Mouse (Mus musculus) kidney, postnatal 36 days (tissue): ENCODE measurements around the gene Neurog1.

Experiments
- DNase-seq, 2 experiments: peaks; one replicate each; pipeline ENCODE4 v3.0.0; 2021 to 2022; ENCODE audit warnings: mixed read lengths in 2 of 2

The Neurog1 gene

GRCm38 (mm10) chr13:56257469-56258153 lies 5.6 kb upstream of the Neurog1 start:
- DNase-seq, result no peak

DNA sequence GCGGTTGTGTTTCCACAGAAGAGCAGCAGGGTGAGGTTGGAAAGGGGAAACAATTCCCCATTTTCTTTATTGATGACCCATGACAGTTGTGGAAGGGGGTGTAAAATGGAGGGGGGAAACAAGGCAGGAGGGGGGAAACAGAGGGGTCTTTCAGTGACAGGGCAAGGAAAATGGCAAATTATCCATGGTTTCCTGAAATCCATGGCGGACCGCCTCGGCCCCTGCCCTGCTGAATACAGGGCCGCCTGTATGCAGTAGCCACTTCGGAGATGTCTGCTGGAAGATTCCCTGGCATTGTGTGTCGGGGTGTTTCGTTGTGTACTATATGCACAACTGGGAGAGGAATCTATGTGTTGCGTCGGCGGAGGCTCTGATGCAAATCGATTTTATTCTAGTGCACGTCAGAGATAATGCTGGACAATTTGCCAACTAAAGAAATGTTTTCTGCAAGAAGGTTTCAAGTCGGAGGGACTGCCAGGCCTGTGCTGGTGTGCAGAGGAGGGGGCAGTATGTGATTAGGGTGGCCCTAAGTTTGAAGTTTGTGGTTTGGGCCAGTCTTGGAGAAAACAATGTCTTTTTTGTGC lies 4.8 kb upstream of the Neurog1 start:
- no peak for DNase-seq

DNA sequence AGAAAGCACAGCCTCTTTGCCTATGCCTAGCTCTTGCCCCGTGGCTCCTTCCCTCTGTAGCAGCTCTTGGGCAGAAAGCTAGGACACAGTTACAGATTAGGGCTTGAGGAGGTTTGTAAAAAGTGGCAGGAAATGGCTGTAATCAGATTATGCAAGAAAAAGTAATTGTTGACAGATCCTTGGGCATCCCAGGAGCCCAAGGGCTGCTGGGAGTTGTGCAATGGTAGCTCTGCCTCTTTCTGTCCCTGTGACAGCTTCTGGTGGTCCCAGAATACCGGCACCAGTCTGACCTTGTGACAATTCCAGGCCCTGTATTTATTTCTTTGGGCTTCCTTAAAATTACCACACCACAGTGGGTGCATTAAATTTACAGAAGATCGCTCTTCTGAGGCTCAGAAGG lies 1.4 kb upstream of the Neurog1 start:
- DNase-seq, result no peak

DNA sequence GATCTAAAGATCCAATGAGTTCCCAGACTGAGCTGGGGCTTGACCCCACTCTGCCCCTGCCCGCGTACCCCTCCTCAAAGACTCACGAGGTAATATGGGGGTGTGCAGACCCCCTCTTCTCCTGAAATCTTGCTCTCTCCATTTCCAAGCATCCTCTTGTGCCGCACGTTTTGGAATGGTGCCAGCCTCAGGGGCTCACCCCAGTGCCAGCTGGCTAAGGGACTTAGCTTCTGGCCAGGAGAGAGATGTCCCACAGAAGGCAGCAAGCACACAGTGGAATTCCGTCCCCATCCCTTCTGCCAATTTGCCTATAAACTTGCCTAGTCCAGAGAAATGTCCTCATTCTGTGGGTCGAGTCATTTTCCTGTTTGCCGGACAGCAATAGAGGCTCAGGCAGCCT lies 820 bp upstream of the Neurog1 start:
- DNase-seq, result no peak

DNA sequence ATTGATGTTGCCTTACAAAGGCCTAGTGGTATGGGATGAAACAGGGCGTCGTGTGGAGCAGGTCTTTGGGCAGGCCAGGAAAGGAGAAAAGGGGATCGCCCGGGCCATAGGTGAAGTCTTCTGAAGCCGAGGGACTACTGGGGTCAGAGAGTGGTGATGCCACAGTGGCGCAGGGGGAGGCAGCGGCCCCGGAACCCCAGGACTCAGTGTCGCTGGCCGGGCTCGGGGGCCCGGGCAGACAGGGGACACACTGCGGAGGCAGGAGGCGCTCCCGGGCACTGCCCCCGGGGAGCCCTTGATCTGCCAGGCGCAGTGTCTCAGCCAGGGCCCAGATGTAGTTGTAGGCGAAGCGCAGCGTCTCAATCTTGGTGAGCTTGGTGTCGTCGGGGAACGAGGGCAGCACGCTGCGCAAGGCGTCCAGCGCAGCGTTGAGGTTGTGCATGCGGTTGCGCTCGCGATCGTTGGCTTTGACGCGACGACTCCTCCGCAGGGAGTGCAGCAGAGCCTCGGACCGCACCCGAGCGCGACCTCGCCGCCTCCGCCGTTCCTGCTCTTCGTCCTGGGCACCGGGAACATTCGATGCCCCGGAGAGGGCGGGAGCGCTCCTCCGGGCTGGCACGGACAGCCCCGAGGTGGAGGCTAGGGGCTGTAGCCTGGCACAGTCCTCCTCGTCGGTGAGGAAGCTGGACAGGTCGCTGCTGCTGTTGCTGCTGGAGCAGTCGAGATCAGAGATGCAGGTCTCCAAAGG lies 613 bp downstream of the Neurog1 start:
- no peak for DNase-seq

GRCm38 (mm10) chr13:56250551-56251161 lies 1.3 kb downstream of the Neurog1 start:
- DNase-seq, result no peak

DNA sequence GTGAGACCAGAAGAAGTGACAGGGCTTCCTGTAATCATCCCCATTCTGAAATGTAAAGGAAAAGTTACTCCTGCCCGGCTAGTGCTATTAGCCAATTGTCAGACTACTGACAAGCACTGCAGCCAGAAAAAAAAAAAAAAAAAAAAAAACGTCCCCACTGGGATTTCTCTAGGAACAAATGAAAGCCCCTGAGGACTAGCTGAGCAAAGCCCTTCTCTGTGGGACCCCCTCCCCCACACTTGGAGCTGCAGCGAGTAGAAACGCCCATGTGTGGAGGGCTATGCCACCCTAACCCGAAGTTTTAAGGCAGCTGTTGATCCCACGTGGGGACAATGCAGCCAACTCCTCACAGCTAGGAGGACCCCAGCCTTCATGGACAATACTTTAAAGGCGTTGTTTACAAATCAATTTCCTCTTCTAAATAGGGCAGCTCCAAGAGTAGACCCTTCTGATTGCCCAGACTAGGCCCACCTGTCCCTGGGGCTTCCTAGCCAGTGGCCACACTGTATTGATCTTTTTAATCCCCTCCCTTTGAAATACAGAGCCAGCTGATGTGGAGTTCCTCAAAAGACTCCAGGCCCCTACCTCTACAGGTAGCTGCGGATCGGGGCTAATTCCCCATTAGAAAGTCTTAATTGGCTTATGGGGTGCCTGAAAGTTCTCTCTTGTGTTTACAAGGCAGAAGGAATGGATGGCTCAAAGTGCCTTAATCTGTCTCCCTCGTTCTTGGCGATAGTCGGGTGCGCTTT lies 2.2 kb downstream of the Neurog1 start:
- no peak for DNase-seq

- no peak for DNase-seq
These were observed 8.9 kb downstream of the Neurog1 start for GRCm38 (mm10) chr13:56243104-56243503.

DNA sequence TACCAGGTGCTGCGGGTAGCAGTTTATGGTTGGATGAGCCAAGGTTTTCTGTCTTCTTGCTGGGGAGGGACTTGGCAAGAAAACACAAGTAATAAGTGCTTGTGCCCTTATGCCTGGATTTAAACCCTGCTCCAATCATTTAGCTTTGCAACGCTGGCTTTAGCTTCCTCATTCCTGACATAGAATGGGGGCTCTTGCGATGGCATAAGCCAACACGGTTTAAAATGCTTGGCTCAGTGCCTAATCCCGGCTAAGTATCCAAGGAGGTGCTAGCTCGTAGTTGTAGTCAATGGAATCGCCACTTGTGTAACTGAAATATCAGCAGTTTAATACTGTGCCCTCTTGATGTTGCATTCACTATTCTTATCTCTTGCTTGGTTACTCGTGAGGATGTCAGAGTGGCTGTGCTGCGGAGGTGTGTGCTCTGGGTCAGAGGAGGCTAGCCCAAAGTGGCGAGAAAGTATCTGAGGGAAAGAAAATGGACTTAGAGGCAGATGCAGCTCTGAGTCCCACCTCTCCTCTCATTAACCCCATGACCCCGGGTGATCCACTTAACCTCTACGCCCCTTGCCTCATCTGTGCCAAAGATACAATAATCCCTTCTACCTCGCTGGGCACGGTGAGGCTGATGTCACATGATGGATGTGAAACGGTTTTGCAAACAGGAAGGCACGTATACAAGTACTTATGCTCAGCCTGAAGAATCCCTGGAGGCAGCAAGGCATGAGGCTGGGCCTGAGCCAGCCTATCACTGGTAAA lies 11.8 kb downstream of the Neurog1 start:
- DNase-seq, result no peak

DNA sequence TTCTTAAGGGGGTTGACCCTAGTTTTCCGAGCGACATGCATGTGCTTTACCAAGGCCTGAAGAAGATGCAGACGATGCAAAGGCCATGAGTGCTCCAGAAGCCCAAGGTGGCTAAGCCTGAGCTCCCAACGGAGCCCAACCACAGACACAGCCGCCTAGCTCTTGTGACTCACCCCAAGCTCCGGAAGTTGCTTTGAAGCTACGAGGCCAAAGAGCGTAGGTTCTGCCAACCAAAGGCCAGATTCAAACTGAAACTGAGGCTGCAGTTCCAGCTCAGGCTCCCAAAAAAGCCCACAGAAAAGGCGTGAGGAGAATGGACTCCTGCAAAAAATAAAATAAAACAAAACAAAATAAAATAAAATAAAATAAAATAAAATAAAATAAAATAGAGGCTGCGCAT lies 14.1 kb downstream of the Neurog1 start:
- no peak for DNase-seq

GRCm38 (mm10) chr13:56236194-56236593 lies 15.8 kb downstream of the Neurog1 start:
- no peak for DNase-seq

- no peak for DNase-seq
These were observed 23.2 kb downstream of the Neurog1 start for GRCm38 (mm10) chr13:56228790-56229189.

DNA sequence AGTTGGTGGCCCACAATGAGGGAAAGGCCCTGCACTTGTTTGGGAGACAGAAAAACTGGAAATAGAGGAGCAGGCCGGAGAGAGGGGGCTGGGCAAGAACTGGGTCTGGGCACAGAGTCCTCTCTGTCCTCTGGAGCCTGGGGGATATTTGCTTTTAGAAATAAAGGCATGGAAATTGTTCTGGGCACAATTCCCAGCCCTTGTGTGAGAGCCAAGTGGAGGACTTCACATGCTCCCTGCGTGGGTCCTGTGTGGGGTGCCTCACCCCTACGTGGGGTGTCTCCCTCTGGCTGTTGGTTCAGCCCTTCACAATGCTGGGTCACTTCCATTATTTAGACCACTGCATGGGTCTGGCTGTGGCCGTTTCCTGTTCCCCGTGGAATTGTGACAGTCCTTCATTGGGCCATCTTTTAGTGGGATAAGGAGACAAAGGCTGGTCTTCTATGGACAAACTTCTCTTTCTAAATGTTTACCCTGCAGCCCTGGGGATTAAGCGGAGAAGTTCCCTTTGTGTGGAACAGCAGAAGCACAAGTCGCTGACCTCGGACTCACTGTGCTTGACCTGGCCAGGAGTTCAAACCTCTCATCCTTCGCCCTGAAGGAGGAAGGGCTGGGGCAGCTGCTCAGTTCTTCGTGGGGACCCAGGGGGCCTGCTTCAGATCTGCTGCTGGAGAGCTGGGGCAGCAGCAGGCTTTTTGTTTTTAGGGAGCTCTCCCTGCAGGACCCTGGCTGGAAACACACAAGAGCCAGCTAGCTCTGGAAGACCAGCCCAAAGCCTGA lies 25.6 kb downstream of the Neurog1 start:
- no peak for DNase-seq

DNA sequence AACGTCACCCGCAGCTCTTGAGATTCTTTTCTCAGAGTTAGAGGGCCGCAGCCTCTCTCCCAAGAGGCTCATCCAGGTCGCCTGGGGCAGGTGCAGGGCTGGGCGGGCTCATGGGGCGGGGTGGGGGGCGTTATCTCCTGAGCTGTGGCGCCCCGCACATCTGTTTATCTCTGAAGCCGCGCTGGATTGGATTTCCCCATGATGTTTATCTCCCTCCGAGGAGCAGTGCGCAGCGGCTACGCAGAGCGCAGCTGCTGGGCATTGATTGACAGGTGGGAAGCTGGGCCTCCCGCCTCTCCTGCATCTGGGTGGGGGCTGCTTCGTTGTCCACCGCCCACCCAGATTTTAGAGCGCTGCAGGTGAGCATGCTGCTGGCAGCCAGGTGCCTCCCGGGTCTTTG lies 28.3 kb downstream of the Neurog1 start:
- no peak for DNase-seq

GRCm38 (mm10) chr13:56222849-56223246 lies 29.1 kb downstream of the Neurog1 start:
- DNase-seq, result no peak

- peak in 1 of 2 experiments; percentile 26 for DNase-seq
These were observed 29.7 kb downstream of the Neurog1 start for GRCm38 (mm10) chr13:56221995-56222848.

GRCm38 (mm10) chr13:56221129-56221910 lies 30.6 kb downstream of the Neurog1 start:
- DNase-seq, result no peak

GRCm38 (mm10) chr13:56219254-56219653 lies 32.7 kb downstream of the Neurog1 start:
- no peak for DNase-seq

GRCm38 (mm10) chr13:56216090-56216489 lies 35.9 kb downstream of the Neurog1 start:
- no peak for DNase-seq
